Mouse (Mus musculus) limb, embryonic 15.5 days (tissue): ENCODE results near the gene Hmmr. TPM values are rescaled to one million over a fixed set of nuclear protein-coding genes. Genes with fewer than 3 reads are reported as not detected.

Experiments used
- ATAC-seq: fragments of 200-750 bp; cut with Nextera tagmentation; 2 replicates; pipeline ENCODE4 v1.8.0; 2017; ENCODE audit warnings: low read depth, moderate TSS enrichment; ENCODE audit not compliant: insufficient number of reproducible peaks, low FRiP score, low TSS enrichment
- H3K27ac ChIP-seq: fragments of 300-500 bp; sonication (generic); 2 replicates; pipeline ENCODE4 v1.5.1; 2015; ENCODE audit warnings: moderate library complexity, mild to moderate bottlenecking, inconsistent platforms
- H3K27me3 ChIP-seq: fragments of 300-500 bp; sonication (generic); 2 replicates; pipeline ENCODE4 v1.6.1; 2015; ENCODE audit warnings: inconsistent platforms
- H3K36me3 ChIP-seq: fragments of 300-500 bp; sonication (generic); 2 replicates; pipeline ENCODE4 v1.6.1; 2015; ENCODE audit warnings: inconsistent platforms
- H3K4me1 ChIP-seq: fragments of 300-500 bp; sonication (generic); 2 replicates; pipeline ENCODE4 v1.6.1; 2015; ENCODE audit warnings: inconsistent platforms
- H3K4me2 ChIP-seq: fragments of 300-500 bp; sonication (generic); 2 replicates; pipeline ENCODE4 v1.6.1; 2015; ENCODE audit warnings: mild to moderate bottlenecking, inconsistent platforms
- H3K4me3 ChIP-seq: fragments of 300-500 bp; sonication (generic); 2 replicates; pipeline ENCODE4 v1.5.1; 2015; ENCODE audit warnings: mild to moderate bottlenecking, inconsistent platforms
- H3K9ac ChIP-seq: fragments of 300-500 bp; sonication (generic); 2 replicates; pipeline ENCODE4 v1.6.1; 2015; ENCODE audit warnings: inconsistent platforms
- H3K9me3 ChIP-seq: fragments of 300-500 bp; sonication (generic); 2 replicates; pipeline ENCODE4 v1.6.1; 2016; ENCODE audit warnings: inconsistent platforms
- WGBS: fragments of 180-500 bp; shearing (Covaris S2); methylation state at CpG from one replicate; pipeline ENCODE4 v1.1.7; 2015; 5-methylcytosine and 5-hydroxymethylcytosine counted together
- polyA plus RNA-seq: library from polyadenylated mRNA; unstranded; fragments of >200 nt; fragmentation: Nextera tagmentation; extraction: Ambion mirVana; gene quantifications from 2 replicates; pipeline ENCODE4 v1.2.1, GENCODE M21; 2015

The Hmmr gene
- polyA plus RNA-seq = 36.7 and 37.0 TPM in 2 replicates

DNA sequence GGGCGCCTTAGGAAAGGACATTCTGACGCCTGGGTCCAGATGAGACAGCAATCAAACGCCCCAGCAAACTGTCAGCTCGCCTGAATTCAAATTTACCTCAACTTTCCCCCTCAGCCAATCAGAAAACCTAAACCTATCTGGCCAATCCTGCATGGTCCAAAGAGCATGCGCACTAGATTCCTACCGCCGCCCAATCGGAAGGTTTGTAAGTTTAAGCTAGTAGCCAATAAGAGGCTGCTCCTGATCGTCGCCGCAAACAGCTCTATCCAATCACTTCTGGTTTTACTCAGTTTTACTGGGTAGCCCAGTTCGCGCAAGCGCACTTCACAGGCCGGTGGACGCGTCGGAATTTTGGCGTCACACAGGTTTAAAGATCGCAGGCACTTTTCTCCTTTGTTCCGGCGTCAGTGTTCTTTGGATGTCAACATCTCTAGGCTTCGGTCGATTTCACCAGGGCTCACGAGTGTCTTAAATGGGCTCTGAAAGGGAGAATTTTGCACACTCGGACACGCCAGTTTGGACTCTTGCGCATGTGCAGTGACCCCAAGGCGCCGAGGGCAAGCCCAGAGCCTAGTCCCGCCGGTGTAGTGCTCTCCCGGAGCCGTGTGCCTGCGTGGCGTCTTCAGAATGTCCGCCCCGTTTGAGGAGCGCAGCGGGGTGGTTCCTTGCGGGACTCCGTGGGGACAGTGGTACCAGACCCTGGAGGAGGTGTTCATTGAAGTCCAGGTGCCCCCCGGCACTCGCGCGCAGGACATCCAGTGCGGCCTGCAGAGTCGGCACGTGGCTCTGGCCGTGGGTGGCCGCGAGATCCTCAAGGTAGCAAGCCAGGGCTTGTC, at the start of gene Hmmr, which contains the start of gene Nudcd2:
Gene Hmmr (minus strand): TSS at position 84 of the 836 bp plus-strand sequence.
Gene Nudcd2 (plus strand): TSS at position 329 of the 836 bp plus-strand sequence.
- Histone ChIP-seq H3K4me1 (peaks cover 22% of the 10 kb centered on the region), H3K4me2 (peak within 1 kb of the TSS; percentile 89), H3K27me3 (no peaks in the 10 kb centered on the region), H3K4me3 (peak within 1 kb of the TSS; percentile 94), H3K27ac (peak within 1 kb of the TSS; percentile 87), H3K36me3 (peaks cover 25% of the 10 kb centered on the region), H3K9ac (peak within 1 kb of the TSS; percentile 92), H3K9me3 (no peaks in the 10 kb centered on the region)
- ATAC-seq = peak; percentile 99
- WGBS = under 1% methylated on average over 52 of the region's 52 CpGs

DNA sequence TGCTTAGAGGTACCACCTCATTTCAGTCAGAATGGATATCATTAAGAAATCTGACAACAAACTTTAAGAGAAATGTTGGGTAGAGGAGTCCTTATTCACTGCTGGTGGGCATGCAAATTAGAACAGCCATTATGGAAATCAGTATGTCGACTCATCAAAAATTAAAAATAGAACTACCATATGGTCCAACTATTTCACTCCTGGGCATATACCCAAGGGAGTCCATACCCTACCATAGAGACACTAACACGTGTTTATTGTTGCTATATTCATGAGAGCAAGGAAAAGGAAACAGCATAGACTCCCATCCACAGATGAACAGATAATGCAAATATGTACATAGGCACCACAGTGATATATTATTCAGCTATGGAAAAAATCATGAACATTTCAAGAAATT, 48.6 kb upstream of the Hmmr start:
- H3K27me3 ChIP-seq = no peaks in the 10 kb centered on the region
- 71% methylated on average over 2 of the region's 2 CpGs for WGBS
- no peaks in the 10 kb centered on the region for H3K36me3 ChIP-seq
- no peak overlapping the region for H3K4me2 ChIP-seq
- H3K9ac ChIP-seq = no peak overlapping the region
- ATAC-seq = no peak
- no peaks in the 10 kb centered on the region for H3K4me1 ChIP-seq
- no peak overlapping the region for H3K4me3 ChIP-seq
- no peak overlapping the region for H3K27ac ChIP-seq
- H3K9me3 ChIP-seq = no peaks in the 10 kb centered on the region

DNA sequence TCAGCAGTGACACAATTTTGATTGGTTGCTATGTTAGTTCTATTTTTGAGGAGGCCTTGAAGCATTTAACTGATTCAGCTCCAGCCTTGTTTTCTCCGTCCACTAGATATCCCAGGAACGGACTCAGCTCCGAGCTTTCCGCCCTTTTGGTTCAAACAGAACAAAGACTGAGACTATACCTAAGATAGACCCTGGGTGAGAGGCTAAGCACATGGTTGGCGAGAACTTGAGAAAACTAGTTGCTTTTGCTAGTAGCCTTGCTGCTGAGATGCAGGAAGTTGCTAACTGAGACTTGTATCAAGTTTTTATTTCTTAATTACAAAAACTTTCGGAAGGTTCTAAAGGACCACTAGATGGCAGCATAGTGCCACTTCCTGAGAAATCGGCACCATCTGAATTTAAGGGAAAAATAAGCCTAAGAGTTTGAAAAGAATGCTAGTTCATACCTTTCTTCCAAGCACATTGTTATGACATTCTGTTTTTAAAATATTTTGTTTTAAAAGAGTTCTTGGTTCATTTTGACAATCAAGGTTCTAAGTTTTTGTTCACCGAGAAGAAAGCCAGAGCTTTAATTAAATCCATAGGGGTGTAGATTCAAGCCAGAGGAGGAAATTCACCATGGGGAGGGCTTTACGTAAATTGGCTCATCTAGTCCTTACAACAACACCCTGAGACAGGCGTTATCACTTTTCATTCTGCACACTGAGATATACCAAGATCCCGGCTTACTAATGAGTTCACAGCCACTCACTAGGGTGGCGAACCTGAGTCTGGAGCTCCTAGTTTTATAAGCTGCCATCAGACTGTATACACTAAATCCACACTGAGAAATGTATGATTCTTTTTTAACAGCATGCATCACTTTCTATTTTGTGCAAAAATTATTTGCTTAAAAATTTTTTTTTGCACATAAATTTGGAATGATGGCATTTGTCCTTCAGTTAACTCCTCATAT, 42.4 kb upstream of the Hmmr start:
- WGBS = 36% methylated on average over 12 of the region's 12 CpGs
- H3K4me3 ChIP-seq = no peak overlapping the region
- H3K4me1 ChIP-seq = no peaks in the 10 kb centered on the region
- no peak overlapping the region for H3K27ac ChIP-seq
- H3K9me3 ChIP-seq = no peaks in the 10 kb centered on the region
- no peaks in the 10 kb centered on the region for H3K27me3 ChIP-seq
- ATAC-seq = no peak
- no peaks in the 10 kb centered on the region for H3K36me3 ChIP-seq
- no peak overlapping the region for H3K9ac ChIP-seq
- peak overlapping the region; percentile 25 for H3K4me2 ChIP-seq

DNA sequence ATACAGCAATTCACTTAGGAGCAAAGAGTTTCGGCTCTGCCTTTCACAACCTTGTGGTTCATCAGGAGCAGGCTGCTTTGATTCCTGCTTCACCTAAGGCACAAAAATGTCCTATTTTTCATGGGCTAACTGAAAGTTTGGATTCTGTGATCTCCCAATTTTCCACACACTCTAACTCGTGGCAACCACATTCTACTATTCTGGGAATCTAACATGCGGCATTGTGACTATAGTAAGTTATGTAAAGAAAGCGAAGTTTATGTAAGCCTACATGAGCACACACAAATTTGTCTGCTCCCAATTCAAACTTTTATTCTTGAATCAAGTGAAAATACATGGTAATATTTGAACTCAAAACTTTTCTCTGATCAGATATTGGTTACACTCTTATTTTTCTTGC, 31.5 kb upstream of the Hmmr start:
- ATAC-seq = no peak
- no peak overlapping the region for H3K4me3 ChIP-seq
- no peaks in the 10 kb centered on the region for H3K9me3 ChIP-seq
- H3K36me3 ChIP-seq = no peaks in the 10 kb centered on the region
- H3K27ac ChIP-seq = no peak overlapping the region
- no peak overlapping the region for H3K4me2 ChIP-seq
- H3K27me3 ChIP-seq = no peaks in the 10 kb centered on the region
- no peak overlapping the region for H3K9ac ChIP-seq
- WGBS = 73% methylated on average over 4 of the region's 4 CpGs
- H3K4me1 ChIP-seq = no peaks in the 10 kb centered on the region

DNA sequence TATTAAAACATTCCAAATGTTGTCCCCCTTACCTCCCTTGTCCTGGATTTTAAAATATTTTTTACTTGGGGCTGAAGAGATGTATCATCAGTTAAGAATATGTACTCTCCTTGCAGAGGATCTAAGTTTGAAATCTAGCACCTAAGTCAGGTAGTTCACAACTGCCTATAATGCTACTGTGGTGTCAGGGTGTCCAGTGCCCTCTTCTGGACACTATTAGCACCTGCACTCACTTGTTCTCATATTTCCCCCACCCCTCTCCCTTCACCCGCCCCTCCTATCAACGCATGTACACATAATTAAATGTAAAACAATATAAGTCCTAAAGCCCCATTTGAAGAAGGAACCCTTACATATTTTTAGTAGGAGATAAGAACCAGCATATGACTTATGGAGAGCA, 30.2 kb upstream of the Hmmr start:
- Histone ChIP-seq H3K9me3 (no peaks in the 10 kb centered on the region), H3K9ac (no peak overlapping the region), H3K4me1 (no peaks in the 10 kb centered on the region), H3K4me3 (no peak overlapping the region), H3K27me3 (no peaks in the 10 kb centered on the region), H3K36me3 (no peaks in the 10 kb centered on the region), H3K4me2 (no peak overlapping the region), H3K27ac (no peak overlapping the region)
- no peak for ATAC-seq
- WGBS = 9% methylated on average over 2 of the region's 2 CpGs

DNA sequence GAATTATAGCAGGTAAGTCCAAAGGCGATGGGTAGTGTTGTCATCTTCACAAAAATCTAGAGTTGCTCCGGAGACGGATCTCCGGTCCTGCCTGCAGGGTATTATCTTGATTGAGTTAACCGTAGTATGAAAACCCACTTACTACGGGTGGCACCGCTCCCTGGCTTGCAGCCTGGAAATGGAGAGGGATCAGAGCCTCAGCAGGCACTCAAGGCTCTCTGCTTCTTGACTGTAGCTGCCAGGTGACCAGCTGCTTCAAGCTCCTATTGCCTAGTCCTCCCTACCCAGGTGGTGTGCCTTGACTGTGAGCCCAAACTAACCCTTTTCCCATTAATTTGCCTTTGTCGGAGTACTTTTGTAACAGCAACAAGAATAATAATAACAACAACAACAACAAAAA, 26.7 kb upstream of the Hmmr start:
- H3K4me3 ChIP-seq = no peak overlapping the region
- no peaks in the 10 kb centered on the region for H3K27me3 ChIP-seq
- 77% methylated on average over 8 of the region's 8 CpGs for WGBS
- no peak overlapping the region for H3K27ac ChIP-seq
- H3K4me2 ChIP-seq = no peak overlapping the region
- no peaks in the 10 kb centered on the region for H3K4me1 ChIP-seq
- no peak for ATAC-seq
- no peaks in the 10 kb centered on the region for H3K36me3 ChIP-seq
- no peak overlapping the region for H3K9ac ChIP-seq
- H3K9me3 ChIP-seq = no peaks in the 10 kb centered on the region

DNA sequence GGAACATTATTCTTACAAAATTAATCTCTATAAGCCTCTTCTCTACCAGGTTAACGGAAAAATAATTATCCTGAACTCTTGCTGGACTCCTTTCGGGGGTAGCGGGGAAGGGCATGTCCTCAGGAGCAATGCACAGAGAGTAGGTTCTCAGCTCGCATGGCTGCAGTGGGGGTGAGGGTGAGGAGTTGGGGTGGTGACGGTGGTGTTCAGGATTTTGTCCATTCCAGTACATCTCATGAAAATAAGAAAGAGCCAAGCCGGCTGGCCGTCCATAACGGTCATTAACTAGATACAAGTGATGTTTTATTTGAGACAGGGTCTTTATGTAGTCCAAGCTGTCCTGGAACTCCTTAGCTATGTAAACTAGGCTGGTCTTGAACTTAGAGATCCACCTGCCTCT, 22.7 kb upstream of the Hmmr start:
- Histone ChIP-seq H3K4me1 (peaks cover 5% of the 10 kb centered on the region; the same call in 1 of the 2 replicates), H3K27me3 (no peaks in the 10 kb centered on the region), H3K9ac (no peak overlapping the region), H3K27ac (no peak overlapping the region), H3K9me3 (no peaks in the 10 kb centered on the region), H3K4me3 (0 out of 2 replicates have a peak overlapping the region, but pooled peaks have one; percentile 76), H3K36me3 (0 out of 2 replicates have a peak, but pooled peaks cover 8% of the 10 kb centered on the region), H3K4me2 (no peak overlapping the region)
- no peak for ATAC-seq
- 84% methylated on average over 8 of the region's 8 CpGs for WGBS

DNA sequence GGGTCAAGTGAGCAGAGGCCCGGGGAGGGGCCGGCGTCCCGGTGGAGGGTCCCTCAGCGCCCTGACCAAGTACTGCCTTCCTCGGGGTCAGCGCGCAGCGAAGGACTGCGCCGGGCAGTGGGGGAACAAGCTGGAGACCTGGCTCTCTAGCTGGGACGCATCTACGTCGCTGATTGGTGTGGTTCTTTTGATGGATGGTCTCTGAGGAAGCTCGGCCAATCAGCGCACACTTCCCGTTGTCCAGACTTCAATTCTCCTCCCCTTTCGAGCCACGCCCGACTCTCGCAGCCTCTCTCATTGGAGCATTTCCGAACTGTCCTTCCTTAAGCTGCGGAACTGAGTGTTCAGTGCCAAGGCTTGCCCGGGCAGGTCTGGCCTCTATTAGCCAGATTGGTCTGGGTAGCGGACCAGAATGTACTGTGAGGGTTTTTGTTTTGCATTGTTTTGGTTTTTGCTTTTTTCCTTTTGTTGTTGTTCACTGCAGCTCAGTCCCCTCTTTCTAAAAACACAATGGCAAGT, 21.9 kb upstream of the Hmmr start, which contains the start of gene Ccng1:
Gene Ccng1 (minus strand): TSS at position 203 of the 519 bp plus-strand sequence.
- Histone ChIP-seq H3K4me3 (peak within 1 kb of the TSS; percentile 76), H3K36me3 (0 out of 2 replicates have a peak, but pooled peaks cover 8% of the 10 kb centered on the region), H3K4me1 (peaks cover 5% of the 10 kb centered on the region; the same call in 1 of the 2 replicates), H3K27me3 (no peaks in the 10 kb centered on the region), H3K9ac (peak within 1 kb of the TSS; percentile 85), H3K4me2 (peak within 1 kb of the TSS; percentile 73), H3K9me3 (no peaks in the 10 kb centered on the region), H3K27ac (peak within 1 kb of the TSS; percentile 83)
- WGBS = under 1% methylated on average over 25 of the region's 25 CpGs
- peak; percentile 98 for ATAC-seq

DNA sequence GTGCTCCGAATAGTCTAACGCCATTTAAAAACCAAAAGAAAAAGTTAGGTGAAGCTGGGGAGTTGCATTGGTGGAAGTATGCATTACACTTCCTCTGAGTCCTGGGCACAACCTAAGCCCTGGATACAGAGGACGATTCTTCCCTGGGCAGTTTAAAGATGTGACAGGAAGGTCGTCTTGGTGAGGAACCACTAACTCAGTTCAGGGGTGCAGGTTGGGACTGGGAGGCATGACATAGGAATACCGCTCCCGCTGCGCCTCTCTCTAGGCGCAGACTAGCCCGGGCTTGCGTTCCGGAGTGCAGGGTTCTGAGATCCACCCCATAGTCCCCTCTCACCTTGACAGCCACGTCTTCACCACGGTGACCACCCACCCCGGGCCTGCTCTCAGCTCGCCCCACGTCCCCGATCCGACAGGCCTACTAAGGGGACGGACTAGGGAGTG, 21.5 kb upstream of the Hmmr start:
- Histone ChIP-seq H3K9ac (peak overlapping the region; percentile 85), H3K36me3 (peaks cover 11% of the 10 kb centered on the region), H3K27me3 (no peaks in the 10 kb centered on the region), H3K27ac (peak overlapping the region; percentile 83), H3K4me2 (peak overlapping the region; percentile 73), H3K4me3 (peak overlapping the region; percentile 76), H3K9me3 (no peaks in the 10 kb centered on the region), H3K4me1 (peaks cover 5% of the 10 kb centered on the region; the same call in 1 of the 2 replicates)
- WGBS = 1% methylated on average over 19 of the region's 19 CpGs
- ATAC-seq = no peak; the same call in 1 of the 2 replicates

DNA sequence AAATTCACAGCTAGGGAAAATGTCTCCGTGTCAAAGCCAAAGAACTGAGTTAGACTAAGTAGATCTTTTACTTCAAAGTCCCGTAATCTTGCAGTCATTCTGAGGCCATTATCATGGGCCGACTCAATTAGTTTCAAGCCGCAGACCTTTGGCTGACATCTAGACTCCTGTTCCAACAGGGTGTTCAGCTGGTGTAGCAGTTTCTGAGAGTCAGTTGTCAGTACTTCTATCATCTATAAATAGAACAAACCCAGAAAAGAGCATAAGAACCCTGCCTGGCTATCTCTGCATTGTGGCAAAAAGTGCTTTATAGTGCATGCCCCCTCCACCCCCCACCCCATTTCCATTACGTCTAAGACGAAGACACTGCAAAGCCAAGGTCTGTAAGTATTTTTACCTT, 20.6 kb upstream of the Hmmr start:
- Histone ChIP-seq H3K4me1 (peaks cover 5% of the 10 kb centered on the region; the same call in 1 of the 2 replicates), H3K4me3 (peak overlapping the region; percentile 76), H3K27me3 (no peaks in the 10 kb centered on the region), H3K4me2 (peak overlapping the region; percentile 73; the same call in 1 of the 2 replicates), H3K27ac (no peak overlapping the region), H3K36me3 (peaks cover 14% of the 10 kb centered on the region), H3K9ac (no peak overlapping the region), H3K9me3 (no peaks in the 10 kb centered on the region)
- WGBS = 55% methylated on average over 6 of the region's 6 CpGs
- ATAC-seq = no peak

DNA sequence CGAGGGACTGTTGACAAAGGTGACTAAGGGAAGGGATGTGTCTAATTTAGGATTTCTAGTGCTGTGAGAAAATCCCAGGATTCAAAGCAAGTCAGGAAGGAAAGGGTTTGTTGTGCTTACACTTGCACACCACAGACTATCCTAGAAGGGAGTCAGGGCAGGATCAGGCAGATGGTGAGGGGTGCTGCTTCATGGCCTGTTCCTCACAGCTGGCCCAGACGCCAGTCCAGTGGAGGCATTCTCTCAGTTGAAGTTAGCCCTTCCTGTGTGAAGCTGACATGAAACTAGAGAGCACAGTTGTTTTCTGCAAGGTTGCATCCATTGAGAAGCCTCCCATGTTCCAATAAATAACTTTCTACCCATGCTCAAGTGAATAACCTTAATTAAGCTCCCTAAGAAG, 14.5 kb upstream of the Hmmr start:
- Histone ChIP-seq H3K27me3 (no peaks in the 10 kb centered on the region), H3K27ac (no peak overlapping the region), H3K9me3 (no peaks in the 10 kb centered on the region), H3K4me1 (no peaks in the 10 kb centered on the region), H3K4me2 (no peak overlapping the region), H3K4me3 (no peak overlapping the region), H3K36me3 (peaks cover 16% of the 10 kb centered on the region), H3K9ac (no peak overlapping the region)
- 61% methylated on average over 2 of the region's 2 CpGs for WGBS
- ATAC-seq = no peak
